Mouse (Mus musculus) Muller cell, postnatal 12 days (primary cell): Measurements from ENCODE around the gene Nat8f6.
"Not testable (repeated sequence)": the region's sequence is repeated elsewhere in the genome, so short reads cannot be mapped to it uniquely, and the experiment has no call there.

Source experiments
- DNase-seq: peaks from one replicate; pipeline ENCODE4 v3.0.0-alpha.2; 2015; ENCODE audit errors: inconsistent ontology term

Gene Nat8f6

DNA sequence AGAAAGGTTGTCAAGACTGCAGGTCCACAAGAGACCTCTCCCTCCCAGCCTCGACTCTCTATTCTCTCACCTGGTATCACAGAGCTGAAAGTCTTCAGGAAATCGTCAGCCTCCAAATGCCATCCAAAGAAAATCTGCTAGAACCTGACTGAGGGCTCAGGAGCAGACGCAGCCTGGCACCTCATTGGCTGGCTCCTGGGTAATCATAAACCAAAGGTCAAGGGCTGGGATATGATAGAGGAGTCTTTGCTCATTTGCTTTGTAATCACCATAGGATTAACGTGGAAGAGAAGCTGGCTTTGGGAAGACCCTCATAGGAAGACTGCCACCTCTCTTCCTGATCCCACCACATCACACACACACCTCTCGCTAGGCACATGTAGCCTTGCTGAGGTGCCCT lies at the start of gene Nat8f6, which contains the start of gene Nat8f5:
Gene Nat8f6, minus strand, starts transcription at position 118 of the 400 bp plus-strand sequence.
Gene Nat8f5, minus strand, starts transcription at position 136 of the 400 bp plus-strand sequence.
- no peak for DNase-seq

DNA sequence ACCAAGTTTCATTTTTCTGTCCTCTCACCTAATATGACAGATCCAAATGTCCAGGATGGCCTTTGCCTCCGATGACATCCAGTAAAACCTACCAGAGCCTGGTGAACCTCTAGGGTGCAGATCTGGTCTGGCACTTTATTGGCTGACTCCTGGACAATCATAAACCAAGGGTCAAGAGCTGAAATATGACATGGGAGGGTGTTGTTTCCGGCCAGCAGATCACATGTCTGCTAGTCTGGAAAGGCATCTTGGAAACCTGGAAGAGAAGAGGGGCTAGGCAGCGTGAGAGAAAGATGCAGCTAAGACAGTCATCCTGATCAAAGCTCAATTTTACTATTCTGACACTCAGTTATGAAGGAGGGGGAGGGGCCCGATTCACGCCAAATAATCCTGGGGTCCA lies 48.3 kb upstream of the Nat8f6 start, which contains the start of gene Nat8f2:
Gene Nat8f2, minus strand, starts transcription at position 153 of the 400 bp plus-strand sequence.
- DNase-seq = not testable (repeated sequence)

DNA sequence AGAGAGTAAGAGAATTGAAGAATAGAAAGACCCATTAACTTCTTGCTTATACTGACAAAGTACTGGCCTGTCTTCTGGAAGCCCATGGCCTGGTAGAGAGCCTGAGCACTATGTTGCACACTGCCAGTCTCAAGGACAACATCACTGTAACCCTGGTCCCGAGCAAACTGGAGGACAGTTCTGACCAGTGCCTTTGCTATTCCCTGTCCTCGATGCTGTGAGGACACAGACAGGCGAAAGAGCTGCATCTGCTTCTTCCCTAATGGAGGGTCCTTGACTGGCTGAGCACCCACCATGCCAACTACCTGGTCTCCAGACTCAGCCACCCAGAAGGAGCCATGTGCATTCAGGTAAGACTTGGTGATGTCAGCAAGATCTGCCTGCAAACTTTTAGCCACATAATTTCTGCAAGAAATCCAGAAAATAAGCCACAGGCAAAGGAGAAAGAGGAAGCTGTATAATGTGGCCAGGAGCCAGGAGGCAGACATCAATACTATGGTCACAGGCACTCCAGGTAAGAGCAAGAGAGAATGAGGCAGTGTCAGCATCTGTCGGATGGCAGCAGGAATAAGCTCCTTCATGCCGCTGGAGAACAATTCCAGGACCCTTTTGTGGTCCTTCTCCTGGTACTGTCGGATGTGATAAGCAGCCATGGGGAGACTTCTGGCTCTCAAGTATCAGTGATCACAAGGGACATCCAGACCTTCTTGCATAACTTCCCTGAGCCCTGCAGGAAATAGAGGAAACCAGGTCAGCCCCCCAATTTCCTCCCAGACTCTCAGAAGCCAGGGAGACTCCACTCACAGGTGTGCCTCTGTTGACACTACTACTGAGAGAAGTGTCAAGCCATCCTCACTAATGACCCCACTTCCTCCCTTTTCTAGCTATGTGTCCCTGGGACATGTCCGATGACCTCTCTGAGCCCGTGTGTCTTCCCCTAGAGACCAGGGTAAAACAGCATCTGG lies 47.3 kb upstream of the Nat8f6 start:
- DNase-seq = no peak

DNA sequence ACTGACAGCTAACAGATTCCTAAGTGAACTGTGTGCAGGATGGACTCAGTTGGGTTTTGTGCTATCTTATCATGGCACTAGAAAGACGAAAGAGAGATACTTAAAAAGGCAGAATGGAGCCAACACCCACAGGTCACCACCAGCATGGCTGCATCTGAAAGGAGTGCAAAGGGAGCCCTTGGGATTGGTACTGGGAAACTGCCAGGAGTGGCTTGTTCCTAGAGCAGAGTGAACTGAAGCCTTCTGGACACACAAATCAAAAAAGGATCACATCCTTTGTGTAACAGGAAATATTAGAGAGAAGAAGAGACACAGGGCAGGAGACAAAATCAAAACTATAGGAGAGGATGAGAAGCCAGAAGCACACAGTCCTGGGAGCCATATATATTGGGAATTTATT lies 46.2 kb upstream of the Nat8f6 start:
- not testable (repeated sequence) for DNase-seq

DNA sequence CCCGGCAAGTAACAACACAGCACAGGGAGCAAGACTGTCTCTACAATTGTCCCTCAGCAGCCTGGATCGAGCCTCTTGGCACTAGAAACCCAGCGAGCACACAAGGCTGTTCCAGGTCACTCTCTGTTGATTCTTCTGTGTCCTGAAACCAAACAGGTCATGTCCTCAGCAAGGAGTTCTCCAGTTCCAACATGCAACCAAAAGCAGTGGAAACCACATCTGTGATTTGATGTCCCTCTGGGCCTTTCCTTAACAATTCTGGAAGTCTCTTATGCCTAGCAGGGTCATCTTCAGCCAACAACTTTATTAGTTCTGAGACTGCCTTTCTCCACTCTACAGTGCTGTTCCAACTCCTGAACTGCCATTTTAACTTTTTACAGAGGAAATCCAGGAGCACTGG lies 45.4 kb upstream of the Nat8f6 start:
- not testable (repeated sequence) for DNase-seq

DNA sequence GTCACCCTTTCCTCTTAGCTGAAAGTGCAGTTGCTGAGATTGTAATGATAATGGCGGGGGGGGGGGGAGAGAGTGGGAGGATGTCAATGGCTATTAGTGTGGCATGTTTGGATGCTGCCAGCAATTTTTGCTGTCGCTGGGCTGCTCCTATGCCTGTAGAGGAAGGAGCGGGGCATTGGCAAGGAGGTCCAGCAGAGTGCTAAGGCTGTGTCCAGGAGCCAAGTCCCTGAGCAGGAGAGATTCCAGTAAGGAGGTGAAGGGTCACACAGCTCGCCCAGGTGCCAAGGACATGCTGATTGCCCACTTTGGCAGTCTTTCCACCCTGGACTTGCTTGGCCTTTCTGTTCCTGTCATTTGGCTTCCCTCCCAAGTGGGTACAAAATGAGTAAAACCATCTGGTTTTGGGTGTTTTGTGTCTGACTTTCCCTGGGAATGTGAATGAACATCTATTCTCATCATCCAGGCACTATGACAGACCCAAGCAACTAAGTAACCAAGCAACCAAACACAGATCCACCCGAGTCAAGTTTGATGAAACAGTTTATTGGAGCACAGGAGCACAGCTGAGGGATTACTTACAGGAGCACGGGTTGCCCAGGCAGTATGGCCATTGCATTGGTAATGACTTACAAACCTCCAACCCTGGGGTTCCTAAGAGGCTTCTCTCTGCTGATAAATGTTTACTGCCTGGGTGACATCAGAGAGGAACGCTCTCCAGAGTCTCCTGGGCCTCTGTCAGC lies 44.3 kb upstream of the Nat8f6 start:
- peak; percentile 95 for DNase-seq

DNA sequence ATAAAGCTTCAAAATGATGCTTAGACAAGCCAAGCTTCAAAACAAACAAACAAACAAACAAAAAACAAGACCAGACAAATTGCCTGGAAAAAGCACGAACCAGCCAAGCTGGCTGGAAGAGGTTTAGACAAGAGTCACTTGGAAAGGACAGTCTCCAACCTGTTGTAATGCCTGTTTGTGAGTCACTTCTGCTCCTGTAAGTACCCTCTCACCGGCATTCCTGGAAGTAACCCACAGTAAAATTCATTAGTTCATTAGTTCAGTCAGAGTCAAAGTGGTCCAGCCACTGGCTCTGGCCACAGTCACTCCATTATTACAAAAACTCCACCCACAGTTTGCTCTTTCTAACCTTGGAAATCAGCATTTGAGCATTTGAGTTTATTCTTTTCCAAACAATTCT lies 43.1 kb upstream of the Nat8f6 start:
- peak; percentile 58 for DNase-seq

DNA sequence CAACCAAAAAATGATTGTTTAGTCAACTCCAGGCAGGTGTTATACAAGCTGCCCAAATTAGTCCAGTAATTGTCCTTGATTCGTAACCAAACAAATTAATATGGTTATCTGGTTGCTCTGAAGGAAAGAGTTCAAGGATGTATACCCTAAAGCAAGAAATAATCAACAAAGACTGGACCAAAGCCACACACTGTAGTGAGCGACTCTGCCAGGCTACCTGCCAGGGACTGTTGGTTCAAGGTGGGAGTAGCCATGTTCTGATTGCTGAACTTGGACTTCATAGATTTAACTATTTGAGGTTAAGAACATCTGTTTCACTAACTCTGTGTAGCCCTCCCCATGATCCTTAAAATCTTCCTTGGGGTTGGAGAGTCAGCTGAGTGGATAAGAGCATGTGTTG lies 42.4 kb upstream of the Nat8f6 start:
- DNase-seq = no peak

DNA sequence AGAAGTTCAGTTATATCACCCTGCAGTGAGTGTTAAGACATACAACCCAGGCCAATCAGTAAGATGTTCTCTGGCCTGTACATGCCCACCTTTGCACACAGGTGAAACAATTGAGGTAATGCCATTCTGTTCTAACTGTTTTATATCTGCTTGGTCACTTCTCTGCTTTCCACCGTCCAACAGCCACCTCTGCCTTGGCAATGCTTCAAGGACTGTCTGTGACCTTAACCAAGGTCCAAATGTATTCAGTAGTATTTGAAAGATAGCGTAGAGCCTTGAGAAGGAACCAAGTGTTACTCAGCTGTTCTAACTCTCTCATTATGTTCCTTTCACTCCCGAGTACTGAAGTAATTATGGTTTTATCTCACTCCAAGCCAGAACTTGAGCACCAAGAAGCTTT lies 41.8 kb upstream of the Nat8f6 start:
- no peak for DNase-seq

DNA sequence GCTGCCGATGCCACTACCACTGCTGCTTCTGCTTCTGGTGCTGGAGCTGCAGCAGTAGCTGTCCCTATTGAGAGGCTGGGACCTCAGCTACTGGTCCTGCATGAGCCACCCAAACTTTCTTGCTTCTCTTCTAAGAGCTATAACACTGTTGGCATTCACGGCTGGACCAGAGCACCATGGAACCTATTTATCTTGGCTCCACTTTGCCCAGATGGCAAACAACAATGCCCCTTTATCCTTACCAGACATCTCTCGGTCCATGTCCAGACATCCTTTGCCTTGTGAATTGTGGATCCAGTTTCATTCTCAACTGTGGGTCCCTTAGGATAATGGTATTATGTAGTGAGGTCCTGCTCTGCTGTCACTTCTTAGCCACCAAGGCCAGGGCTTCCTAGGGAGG lies 40.5 kb upstream of the Nat8f6 start:
- peak; percentile 74 for DNase-seq

DNA sequence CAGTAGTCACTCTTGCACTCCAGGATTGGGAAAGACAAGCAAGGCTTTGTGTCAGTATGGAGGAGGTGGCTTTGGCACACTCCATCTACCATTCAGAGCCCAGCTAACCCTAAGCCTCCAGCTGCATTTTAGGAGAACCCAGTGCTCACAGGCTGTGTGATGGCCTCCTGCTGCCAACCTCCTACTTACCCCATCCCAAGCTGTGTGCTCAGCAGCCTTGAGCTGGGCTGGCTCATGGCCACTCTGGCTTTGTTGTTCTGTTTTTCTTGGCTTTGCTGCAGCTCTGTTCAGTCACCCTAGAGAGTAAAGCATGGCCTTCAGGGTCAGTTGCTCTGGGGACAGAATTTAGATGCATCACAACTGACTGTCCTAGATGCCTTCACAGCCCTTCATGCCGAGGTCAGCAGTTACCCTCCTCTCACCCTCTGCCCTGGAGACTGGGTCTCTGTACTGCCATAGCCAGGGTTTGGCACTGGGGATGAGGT lies 35.5 kb upstream of the Nat8f6 start:
- peak; percentile 97 for DNase-seq

DNA sequence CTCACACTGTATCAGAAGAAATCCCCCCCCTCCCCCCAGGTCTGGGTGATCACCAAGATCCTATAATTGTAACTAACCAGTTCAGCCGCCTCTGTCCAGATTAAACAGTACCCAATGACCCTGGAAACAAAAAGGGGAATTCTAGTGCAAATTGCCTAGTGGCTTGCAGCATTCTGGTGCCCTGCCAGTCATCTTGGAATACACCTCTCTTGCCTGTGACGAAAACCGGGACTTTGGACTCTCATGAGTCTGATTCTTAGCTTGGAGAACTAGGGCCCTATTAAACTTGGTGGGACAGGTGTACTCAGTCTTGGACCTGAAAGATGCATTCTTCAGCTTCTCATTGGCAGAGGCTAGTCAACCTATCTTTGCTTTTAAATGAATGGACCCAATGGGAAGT lies 32.7 kb upstream of the Nat8f6 start:
- no peak for DNase-seq

DNA sequence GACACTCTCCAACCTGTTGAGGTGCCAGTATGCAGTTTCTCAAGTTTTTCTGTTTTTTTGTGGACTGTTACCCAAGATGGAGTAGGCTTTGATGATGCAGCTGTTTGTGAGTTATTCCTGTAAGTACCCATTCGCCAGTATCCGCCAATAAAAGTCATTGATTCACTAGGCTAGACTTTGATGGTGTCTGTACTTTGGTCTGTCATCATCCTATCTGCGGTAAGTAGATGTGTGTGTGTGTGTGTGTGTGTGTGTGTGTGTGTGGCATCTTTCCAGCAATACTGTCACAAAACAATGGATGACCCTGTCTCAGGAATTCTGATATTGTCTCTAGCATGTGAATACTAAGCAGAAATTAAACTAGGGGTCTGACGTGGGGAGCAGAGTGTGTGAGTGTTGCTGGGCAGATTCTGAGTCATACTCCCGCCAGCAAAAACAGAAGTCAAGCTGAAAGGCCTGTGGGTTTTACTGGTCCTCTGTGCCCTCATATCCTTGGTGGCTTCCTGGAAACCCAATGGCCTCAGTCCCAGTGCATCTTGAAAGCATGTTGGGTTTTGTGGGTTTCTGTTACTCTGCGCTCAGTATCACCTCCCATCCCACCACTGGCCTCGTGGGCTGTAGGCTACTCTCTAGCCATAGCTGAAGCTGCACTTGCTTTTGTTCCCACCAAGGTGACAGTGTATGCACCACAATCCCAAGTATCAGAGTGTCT lies 30.5 kb upstream of the Nat8f6 start:
- no peak for DNase-seq

DNA sequence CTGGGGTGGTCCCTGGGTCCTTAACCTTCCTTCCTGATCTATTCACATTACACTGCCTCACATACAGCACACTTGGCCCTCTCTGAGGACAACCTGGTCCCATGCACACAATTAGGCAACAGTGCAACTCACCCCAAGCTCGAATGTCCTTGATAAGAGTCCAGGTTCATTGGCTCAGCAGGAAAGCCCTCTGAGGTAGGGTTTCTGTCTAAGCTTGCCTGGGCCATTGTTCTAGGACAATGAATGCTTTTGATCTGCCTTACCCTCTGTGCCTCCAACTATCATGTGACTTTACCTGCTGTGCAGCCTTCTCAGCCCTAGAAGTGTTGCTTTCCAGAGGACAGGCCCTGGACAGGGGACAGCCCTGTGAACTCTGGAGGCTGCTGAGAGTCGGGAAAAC lies 28.5 kb upstream of the Nat8f6 start:
- DNase-seq = no peak

DNA sequence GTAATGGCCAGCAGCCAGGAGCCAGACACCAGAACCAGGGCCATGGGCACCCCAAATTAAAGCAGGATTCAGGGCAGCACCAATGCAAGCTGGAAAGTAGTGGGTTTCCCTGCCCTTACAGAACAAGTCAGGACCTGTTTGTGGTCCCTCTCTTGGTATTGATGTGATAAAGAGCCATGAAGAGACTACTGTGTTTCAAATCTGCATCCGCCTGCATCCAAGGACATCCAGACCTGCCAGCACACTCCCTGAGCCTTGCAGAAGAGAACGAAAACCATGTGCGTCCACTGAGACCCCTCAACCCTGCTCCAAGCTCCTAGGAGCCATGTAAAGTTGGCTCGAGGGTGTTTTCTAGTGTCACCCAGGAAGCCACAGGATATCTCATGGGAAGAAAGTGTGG lies 27.4 kb upstream of the Nat8f6 start:
- no peak for DNase-seq

DNA sequence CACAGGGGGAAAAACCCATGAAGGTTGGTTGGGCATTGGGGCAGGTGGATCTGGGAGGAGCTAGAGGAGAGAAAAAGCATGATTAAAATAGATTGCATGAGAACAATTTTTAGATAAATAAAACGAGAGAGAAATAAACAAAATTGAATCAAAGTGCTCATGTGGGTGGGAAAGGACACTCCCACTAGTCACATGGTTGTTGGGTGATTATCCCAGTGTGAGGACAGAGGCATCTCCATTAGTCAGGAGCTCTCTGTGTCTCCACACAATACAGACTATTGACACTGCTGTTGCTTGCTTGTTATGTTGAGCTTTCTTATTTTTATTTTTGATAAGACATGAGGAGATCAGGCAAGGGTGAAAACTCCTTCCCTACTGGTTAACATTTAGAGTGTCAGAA lies 26.2 kb upstream of the Nat8f6 start:
- DNase-seq = no peak

DNA sequence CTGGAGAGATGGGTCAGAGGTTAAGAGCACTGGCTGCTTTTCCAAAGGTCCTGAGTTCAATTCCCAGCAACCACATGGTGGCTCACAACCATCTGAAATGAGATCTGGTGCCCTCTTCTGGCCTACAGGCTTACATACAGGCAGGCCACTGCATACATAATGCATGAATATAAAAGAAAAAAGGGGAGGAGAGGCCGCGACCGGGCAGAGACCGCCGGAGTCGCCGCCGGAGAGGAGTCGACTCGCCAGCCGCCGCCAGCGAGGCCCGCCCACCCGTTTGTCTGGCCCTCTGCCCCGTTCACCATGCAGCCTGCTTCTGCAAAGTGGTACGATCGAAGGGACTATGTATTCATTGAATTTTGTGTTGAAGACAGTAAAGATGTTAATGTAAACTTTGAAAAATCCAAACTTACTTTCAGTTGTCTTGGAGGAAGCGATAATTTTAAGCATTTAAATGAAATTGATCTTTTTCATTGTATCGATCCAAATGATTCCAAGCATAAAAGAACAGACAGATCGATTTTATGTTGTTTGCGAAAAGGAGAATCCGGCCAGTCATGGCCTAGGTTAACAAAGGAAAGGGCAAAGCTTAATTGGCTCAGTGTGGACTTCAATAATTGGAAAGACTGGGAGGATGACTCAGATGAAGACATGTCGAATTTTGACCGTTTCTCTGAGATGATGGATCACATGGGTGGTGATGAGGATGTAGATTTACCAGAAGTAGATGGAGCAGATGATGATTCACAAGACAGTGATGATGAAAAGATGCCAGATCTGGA lies 23.1 kb upstream of the Nat8f6 start:
- DNase-seq = not testable (repeated sequence)

DNA sequence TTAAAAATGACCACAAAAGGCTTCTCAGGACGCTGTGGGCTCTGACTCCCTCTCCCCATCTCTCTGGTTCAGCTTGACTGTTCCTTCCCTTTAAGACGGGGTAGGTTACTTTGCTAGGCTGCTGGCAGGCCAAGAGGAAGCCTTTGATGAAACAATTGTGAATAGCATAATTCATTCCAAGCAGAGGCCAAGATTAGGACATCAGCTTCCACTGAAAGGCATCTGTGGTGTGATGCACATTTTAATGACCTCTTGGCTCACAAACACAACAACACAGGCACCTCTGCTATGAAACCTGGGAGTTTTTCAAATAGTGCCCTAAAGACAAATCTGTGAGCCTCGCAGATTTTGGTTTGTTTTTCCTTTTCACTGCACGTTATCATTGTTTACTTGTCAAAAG lies 19.2 kb upstream of the Nat8f6 start:
- peak; percentile 86 for DNase-seq

DNA sequence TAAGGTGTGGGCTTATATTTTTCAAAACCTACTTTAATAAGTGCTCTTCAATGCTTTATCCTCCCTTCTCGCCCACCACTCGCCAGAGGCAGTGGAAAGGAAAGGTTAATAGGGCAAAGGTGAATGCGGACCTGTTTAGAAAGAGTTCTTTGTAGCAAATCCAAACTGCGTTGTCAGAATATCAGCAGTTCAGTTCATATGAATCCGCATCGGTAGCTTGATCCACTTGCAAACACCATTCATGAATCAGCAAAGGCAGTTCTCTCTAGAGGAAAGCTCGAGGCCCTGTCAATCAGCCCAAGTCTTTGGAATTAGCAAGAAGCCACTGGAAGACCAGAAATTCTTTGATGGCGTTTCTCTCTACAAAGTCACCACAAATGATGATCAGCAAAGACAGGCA lies 17.9 kb upstream of the Nat8f6 start:
- DNase-seq = no peak

DNA sequence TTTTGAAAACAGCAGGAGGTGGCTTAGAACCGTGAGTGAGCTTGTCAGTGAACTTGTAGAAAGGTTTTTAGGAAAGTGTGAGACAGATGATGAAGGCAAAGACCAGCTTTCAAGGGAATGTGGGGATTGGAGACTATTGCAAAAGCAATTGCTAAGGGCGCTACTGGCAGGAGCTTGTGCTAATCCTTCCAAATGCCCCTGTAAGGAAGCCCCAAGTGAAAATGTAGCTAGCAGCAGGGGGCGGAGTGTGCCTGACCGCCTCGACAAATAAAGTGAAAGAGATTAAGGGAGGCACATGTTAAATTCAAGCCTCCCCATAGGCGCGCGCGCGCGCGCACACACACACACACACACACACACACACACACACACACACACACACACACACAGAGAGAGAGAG lies 16.6 kb upstream of the Nat8f6 start:
- DNase-seq = peak; percentile 79

DNA sequence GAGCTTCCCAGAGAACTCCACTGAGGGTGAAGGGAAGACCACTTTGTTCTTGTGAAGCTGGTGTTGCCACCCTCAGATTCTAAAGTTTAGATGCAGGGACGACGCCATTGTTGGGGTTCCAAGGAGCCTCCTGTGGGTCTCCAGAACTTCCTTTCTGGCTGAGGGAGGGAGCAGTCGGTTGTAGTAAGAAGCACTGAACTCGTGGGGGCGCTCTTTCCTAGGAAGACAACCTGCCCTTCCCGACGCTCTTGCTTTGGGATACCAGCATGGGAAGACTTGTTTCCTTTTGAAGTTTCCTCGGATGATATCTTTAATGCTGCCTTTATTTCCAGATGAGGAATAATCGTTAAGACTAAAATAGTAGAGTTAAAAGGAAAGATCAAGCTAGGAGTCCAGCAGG lies 16.1 kb upstream of the Nat8f6 start:
- DNase-seq = not testable (repeated sequence)
